Mouse (Mus musculus): ENCODE results near the gene Gulp1. TPM values are rescaled to one million over a fixed set of nuclear protein-coding genes. Genes with fewer than 3 reads are reported as not detected.

Gene Gulp1
- total RNA-seq (2021), result 1 to 10 TPM; 5.3 to 7.2 TPM

- intact Hi-C loops (cut with DNase I), result loop anchor here (2.0 to 10.0 kb wide), 3 partner anchors 189 to 763 kb away; partner anchors contain the start of gene Col3a1
Observed at GRCm38 (mm10) chr1:44551461-44552370, at the start of gene Gulp1. Gulp1 (plus strand) TSS chr1:44551511.

GRCm38 (mm10) chr1:44550261-44550660, 1.1 kb upstream of the Gulp1 start:
- no peak for DNase-seq
- intact Hi-C loops (cut with DNase I), result loop anchor here (2.0 to 10.0 kb wide), 3 partner anchors 191 to 765 kb away; partner anchors contain the start of gene Col3a1

More at GRCm38 (mm10) chr1:44551461-44552370, at the start of gene Gulp1:
- peak; percentile 76 to 79 for DNase-seq

GRCm38 (mm10) chr1:44552371-44552841, 1.1 kb downstream of the Gulp1 start:
- peak; percentile 63 to 76 for DNase-seq
- intact Hi-C loops (cut with DNase I), result loop anchor here (5.0 to 10.0 kb wide), 2 partner anchors 470 to 762 kb away; partner anchors contain the start of gene Col3a1

GRCm38 (mm10) chr1:44553166-44553898, 2.0 kb downstream of the Gulp1 start:
- DNase-seq, result peak; percentile 36 to 43
- intact Hi-C loops (cut with DNase I), result loop anchor here (5.0 to 10.0 kb wide), 2 partner anchors 469 to 761 kb away; partner anchors contain the start of gene Col3a1

DNA sequence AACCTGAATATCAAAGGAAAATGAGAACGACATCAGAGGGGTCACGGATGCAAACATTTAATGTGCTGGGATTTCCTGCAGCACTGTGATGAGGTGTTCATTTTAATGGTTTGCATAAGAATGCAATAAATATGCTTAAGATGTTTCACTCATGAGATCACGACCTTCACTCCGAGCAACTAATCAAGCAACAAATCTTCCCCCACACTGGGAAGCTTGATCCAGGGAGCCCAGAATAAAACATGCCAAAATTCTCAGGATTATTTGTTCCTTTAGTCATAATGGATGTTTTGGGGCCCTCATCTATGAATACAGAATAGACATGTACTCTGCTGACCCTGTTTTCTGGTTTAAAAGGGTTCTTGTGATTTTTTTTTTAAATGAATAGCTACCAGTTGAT, 16.1 kb downstream of the Gulp1 start:
- intact Hi-C loops (cut with DNase I), result no loop called here
- DNase-seq, result no peak

GRCm38 (mm10) chr1:44568296-44568695, 17.0 kb downstream of the Gulp1 start:
- intact Hi-C loops (cut with DNase I), result no loop called here
- no peak for DNase-seq

GRCm38 (mm10) chr1:44576001-44576400, 24.7 kb downstream of the Gulp1 start:
- DNase-seq, result no peak
- intact Hi-C loops (cut with DNase I), result no loop called here

GRCm38 (mm10) chr1:44576610-44577009, 25.3 kb downstream of the Gulp1 start:
- no peak for DNase-seq
- intact Hi-C loops (cut with DNase I), result no loop called here

- no peak for DNase-seq
- intact Hi-C loops (cut with DNase I), result no loop called here
Observed at GRCm38 (mm10) chr1:44580390-44580789, 29.1 kb downstream of the Gulp1 start.

GRCm38 (mm10) chr1:44584886-44585385, 33.6 kb downstream of the Gulp1 start:
- intact Hi-C loops (cut with DNase I), result no loop called here
- DNase-seq, result no peak

- DNase-seq, result no peak
- intact Hi-C loops (cut with DNase I), result no loop called here
Observed at GRCm38 (mm10) chr1:44591742-44592141, 40.4 kb downstream of the Gulp1 start.

DNA sequence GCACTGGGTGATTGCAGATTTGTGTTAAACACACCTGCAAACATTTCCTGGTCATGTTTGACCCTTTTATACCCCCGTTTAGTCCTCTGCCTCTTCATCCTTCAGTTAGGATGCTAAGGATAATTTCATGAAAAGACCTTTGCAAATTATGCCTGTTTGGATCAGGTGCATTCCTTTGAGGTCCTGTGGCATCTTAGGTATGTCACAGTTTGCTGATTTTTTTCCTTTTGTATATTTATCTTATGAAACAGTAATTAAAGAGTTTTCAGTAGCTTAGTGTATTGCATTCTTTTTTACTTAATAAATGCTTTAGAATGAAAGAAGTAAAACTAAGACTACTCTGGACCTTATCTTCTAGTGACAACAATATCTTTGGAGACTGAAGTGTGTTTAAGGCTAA, 41.8 kb downstream of the Gulp1 start:
- intact Hi-C loops (cut with DNase I), result no loop called here
- no peak for DNase-seq

GRCm38 (mm10) chr1:44598312-44598711, 47.0 kb downstream of the Gulp1 start:
- intact Hi-C loops (cut with DNase I), result no loop called here

GRCm38 (mm10) chr1:44613294-44614041, 62.2 kb downstream of the Gulp1 start:
- intact Hi-C loops (cut with DNase I), result no loop called here
- no peak for DNase-seq

More at GRCm38 (mm10) chr1:44598312-44598711, 47.0 kb downstream of the Gulp1 start:
- DNase-seq, result no peak

GRCm38 (mm10) chr1:44618751-44619150, 67.4 kb downstream of the Gulp1 start:
- intact Hi-C loops (cut with DNase I), result no loop called here
- DNase-seq, result no peak

GRCm38 (mm10) chr1:44634481-44634880, 83.2 kb downstream of the Gulp1 start:
- intact Hi-C loops (cut with DNase I), result no loop called here
- DNase-seq, result no peak

DNA sequence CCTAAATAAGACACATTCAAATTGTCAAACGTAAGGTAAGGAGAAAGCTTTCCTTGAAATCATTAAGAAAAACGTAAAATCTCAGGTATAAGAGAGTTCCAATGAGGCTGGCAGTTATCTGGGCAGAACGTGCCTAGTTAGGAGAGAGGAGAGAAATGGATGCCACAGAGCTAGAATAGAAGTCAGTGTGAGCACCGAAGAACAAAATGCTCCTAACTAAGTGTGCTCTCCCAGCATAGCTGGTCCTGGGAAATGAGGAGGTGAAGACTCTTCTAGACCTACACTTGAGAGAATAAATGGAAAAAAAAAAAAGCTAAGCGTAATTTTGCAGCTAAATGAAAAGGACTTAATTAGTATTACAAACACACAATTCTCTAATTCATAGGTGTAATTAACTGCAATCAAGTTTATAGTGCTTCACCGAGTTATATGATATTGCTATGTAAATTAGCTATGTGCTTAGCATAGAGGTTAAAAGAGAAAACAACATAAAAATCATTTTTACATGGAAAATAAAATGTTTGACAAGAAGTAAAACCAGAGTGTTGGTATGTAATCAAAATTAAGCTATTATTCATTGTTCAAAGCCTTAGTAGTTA, 94.5 kb downstream of the Gulp1 start:
- intact Hi-C loops (cut with DNase I), result no loop called here
- DNase-seq, result no peak

DNA sequence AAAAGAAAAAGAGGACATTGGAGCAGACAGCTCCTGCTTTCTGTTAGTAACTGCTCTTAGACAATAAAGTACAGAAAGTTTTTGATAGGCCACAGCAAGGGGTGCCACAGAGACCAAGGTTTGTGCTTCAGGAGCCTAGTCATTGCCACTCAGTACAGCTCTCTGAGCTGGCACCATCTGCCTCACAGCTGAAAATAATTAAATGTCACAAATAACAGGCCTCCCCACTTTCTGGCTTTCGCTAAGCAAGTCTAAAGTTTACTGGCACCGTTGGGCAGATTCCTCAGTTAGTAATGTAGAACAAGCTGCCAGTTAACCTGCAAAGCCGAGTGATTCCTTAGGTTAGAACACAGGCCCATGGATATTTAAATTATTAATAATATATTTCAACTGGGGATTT, 127.7 kb downstream of the Gulp1 start:
- intact Hi-C loops (cut with DNase I), result no loop called here
- no peak for DNase-seq

GRCm38 (mm10) chr1:44679415-44679814, 128.1 kb downstream of the Gulp1 start:
- DNase-seq, result no peak
- intact Hi-C loops (cut with DNase I), result no loop called here

DNA sequence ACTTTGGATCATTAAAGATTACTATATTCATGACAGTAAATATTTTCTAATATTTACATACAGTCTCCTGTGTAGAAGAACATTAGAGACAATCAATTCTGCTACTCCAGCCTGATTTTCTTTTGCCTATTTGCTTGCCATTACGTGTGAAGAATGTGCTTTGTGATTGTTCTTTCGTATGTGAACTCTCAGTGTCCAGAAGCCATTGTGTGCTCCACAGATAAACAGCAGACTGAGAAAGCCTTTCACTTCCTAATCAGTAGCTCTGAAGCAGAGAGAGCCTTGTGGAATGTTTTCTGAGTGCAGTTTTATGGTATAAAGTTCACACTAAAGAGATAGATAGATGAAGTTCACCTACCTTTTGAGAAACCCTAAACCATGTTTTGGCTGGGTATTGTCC, 131.2 kb downstream of the Gulp1 start:
- intact Hi-C loops (cut with DNase I), result no loop called here

More for the DNA sequence above, 131.2 kb downstream of the Gulp1 start:
- DNase-seq, result no peak

Data from heart, postnatal 36 days (tissue).